24 mouse cellular contexts compared by ENCODE assay signal in the genomic region with DNA sequence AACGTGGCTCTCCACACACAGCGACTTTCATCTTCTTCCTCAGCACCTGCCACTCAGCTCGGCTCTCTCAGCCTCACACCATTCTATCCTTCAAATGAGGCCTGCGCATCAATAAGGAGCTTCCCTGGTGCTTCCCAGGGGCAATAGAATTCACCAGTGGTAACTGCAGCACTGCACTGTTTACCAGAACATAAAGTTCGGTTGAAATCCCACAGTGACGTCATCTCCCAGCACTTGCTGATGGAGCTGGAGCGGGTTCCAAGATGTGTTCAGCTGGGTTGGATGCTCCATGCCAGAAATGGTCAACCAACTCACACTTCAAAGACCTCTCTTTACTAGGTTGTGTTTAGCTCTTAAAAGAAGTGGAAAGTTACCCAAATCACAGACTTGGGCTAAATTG.
DNase-seq lines count a peak whose midpoint lies in the region; ATAC-seq and TF ChIP-seq lines count a peak whose summit lies in the region.
"Had no signal": no experiment of that assay in that cellular context is flagged by ENCODE, and none has a peak within 500 bp of the region (broad histone marks: within the 10 kb centered on the region; RNA-seq: fewer than 3 reads in every experiment).

No protein-coding gene starts in this region.

- H3K9ac ChIP-seq in forebrain, postnatal 0 days = no peak overlapping the region
- H3K9ac ChIP-seq in forebrain, embryonic 12.5 days = no peak overlapping the region
- H3K9ac ChIP-seq in heart, embryonic 12.5 days = no peak overlapping the region
- H3K9ac ChIP-seq in midbrain, embryonic 16.5 days (ENCODE audit: low read depth, low read length) = no peak overlapping the region
- H3K9ac ChIP-seq in midbrain, embryonic 13.5 days (replicated peaks) = no peak overlapping the region
- no peak overlapping the region for H3K9ac ChIP-seq in hindbrain, embryonic 12.5 days
- H3K9ac ChIP-seq: heart, embryonic 15.5 days; limb, embryonic 12.5 days; liver, postnatal 0 days had no signal

- H3K27ac ChIP-seq in forebrain, postnatal 0 days (ENCODE audit: low read depth, low read length) = no peak overlapping the region
- no peak overlapping the region for H3K27ac ChIP-seq in forebrain, embryonic 12.5 days
- no peak overlapping the region for H3K27ac ChIP-seq in heart, embryonic 12.5 days (ENCODE audit: poor library complexity, severe bottlenecking)
- no peak overlapping the region for H3K27ac ChIP-seq in midbrain, embryonic 16.5 days (ENCODE audit: low read length)
- no peak overlapping the region for H3K27ac ChIP-seq in midbrain, embryonic 13.5 days
- no peak overlapping the region for H3K27ac ChIP-seq in hindbrain, embryonic 12.5 days
- H3K27ac ChIP-seq: embryonic facial prominence, embryonic 10.5 days; heart, embryonic 15.5 days; hindbrain, embryonic 10.5 days; hindbrain, postnatal 0 days; limb, embryonic 12.5 days had no signal

- no peak for DNase-seq in forebrain, postnatal 0 days
- DNase-seq in heart, adult 18-20 months = peak; percentile 54 to 67
- DNase-seq in heart, postnatal 14 days = peak; percentile 21 to 26
- DNase-seq: adrenal gland, postnatal 10 days; cerebellum, adult 8-10 months; kidney, postnatal 4 days; layer of hippocampus, adult 9-11 months; liver, postnatal 0 days; lung, postnatal 14 days; thymus, adult 18-20 months; thymus, postnatal 4 days had no signal

- H3K36me3 ChIP-seq in forebrain, postnatal 0 days (ENCODE audit: insufficient read depth) = no peaks in the 10 kb centered on the region
- no peaks in the 10 kb centered on the region for H3K36me3 ChIP-seq in forebrain, embryonic 12.5 days (replicated peaks)
- no peaks in the 10 kb centered on the region for H3K36me3 ChIP-seq in heart, embryonic 12.5 days
- H3K36me3 ChIP-seq in midbrain, embryonic 16.5 days (ENCODE audit: control insufficient read depth, insufficient read depth, low read length) = no peaks in the 10 kb centered on the region
- no peaks in the 10 kb centered on the region for H3K36me3 ChIP-seq in midbrain, embryonic 13.5 days
- H3K36me3 ChIP-seq in hindbrain, embryonic 12.5 days = no peaks in the 10 kb centered on the region
- H3K36me3 ChIP-seq: embryonic facial prominence, embryonic 10.5 days; heart, embryonic 15.5 days; hindbrain, embryonic 10.5 days; limb, embryonic 12.5 days had no signal

- intact Hi-C loops in heart, postnatal 14 days (cut with DNase I) = loop anchor here (10.0 kb wide), 1 partner anchor 254 kb away; no protein-coding TSS in a partner anchor

- H3K9me3 ChIP-seq in forebrain, postnatal 0 days (ENCODE audit: low read length) = no peaks in the 10 kb centered on the region
- no peaks in the 10 kb centered on the region for H3K9me3 ChIP-seq in forebrain, embryonic 12.5 days
- H3K9me3 ChIP-seq in heart, embryonic 12.5 days (replicated peaks) = no peaks in the 10 kb centered on the region
- no peaks in the 10 kb centered on the region for H3K9me3 ChIP-seq in midbrain, embryonic 16.5 days (replicated peaks; ENCODE audit: control insufficient read depth, low read length, poor library complexity, severe bottlenecking)
- H3K9me3 ChIP-seq in midbrain, embryonic 13.5 days = no peaks in the 10 kb centered on the region
- H3K9me3 ChIP-seq in hindbrain, embryonic 12.5 days (replicated peaks) = no peaks in the 10 kb centered on the region
- H3K9me3 ChIP-seq: embryonic facial prominence, embryonic 10.5 days; heart, embryonic 15.5 days; hindbrain, embryonic 10.5 days; limb, embryonic 12.5 days had no signal

- no peak overlapping the region for H3K4me3 ChIP-seq in forebrain, postnatal 0 days (ENCODE audit: low read depth, low read length)
- H3K4me3 ChIP-seq in forebrain, embryonic 12.5 days (replicated peaks) = no peak overlapping the region
- no peak overlapping the region for H3K4me3 ChIP-seq in heart, embryonic 12.5 days
- no peak overlapping the region for H3K4me3 ChIP-seq in midbrain, embryonic 16.5 days (ENCODE audit: low read depth, low read length)
- no peak overlapping the region for H3K4me3 ChIP-seq in midbrain, embryonic 13.5 days (replicated peaks)
- H3K4me3 ChIP-seq in hindbrain, embryonic 12.5 days = no peak overlapping the region
- H3K4me3 ChIP-seq: embryonic facial prominence, embryonic 10.5 days; heart, embryonic 15.5 days; hindbrain, embryonic 10.5 days; limb, embryonic 12.5 days had no signal

- no peak overlapping the region for H3K4me2 ChIP-seq in forebrain, postnatal 0 days (ENCODE audit: low read depth)
- H3K4me2 ChIP-seq in forebrain, embryonic 12.5 days = no peak overlapping the region
- H3K4me2 ChIP-seq in heart, embryonic 12.5 days = no peak overlapping the region
- no peak overlapping the region for H3K4me2 ChIP-seq in midbrain, embryonic 16.5 days (ENCODE audit: low read length)
- no peak overlapping the region for H3K4me2 ChIP-seq in midbrain, embryonic 13.5 days (replicated peaks)
- no peak overlapping the region for H3K4me2 ChIP-seq in hindbrain, embryonic 12.5 days (replicated peaks)
- H3K4me2 ChIP-seq: heart, embryonic 15.5 days; limb, embryonic 12.5 days; liver, embryonic 11.5 days; midbrain, embryonic 11.5 days had no signal

- peak; percentile 27; the same call in 1 of the 2 replicates for ATAC-seq in forebrain, postnatal 0 days
- no peak for ATAC-seq in forebrain, embryonic 12.5 days (ENCODE audit: low FRiP score)
- ATAC-seq in heart, embryonic 12.5 days (ENCODE audit: insufficient number of reproducible peaks, low FRiP score) = no peak
- peak; percentile 14; the same call in 1 of the 2 replicates for ATAC-seq in midbrain, embryonic 16.5 days
- no peak for ATAC-seq in midbrain, embryonic 13.5 days
- ATAC-seq in hindbrain, embryonic 12.5 days (ENCODE audit: low FRiP score) = no peak
- ATAC-seq: hindbrain, postnatal 0 days; intestine, embryonic 16.5 days; liver, postnatal 0 days had no signal

- no peaks in the 10 kb centered on the region for H3K27me3 ChIP-seq in forebrain, postnatal 0 days (ENCODE audit: insufficient read depth, low read length)
- no peaks in the 10 kb centered on the region for H3K27me3 ChIP-seq in forebrain, embryonic 12.5 days
- no peaks in the 10 kb centered on the region for H3K27me3 ChIP-seq in heart, embryonic 12.5 days (replicated peaks)
- H3K27me3 ChIP-seq in midbrain, embryonic 16.5 days (ENCODE audit: control insufficient read depth, insufficient read depth, low read depth, low read length) = no peaks in the 10 kb centered on the region
- no peaks in the 10 kb centered on the region for H3K27me3 ChIP-seq in midbrain, embryonic 13.5 days
- H3K27me3 ChIP-seq in hindbrain, embryonic 12.5 days = no peaks in the 10 kb centered on the region
- H3K27me3 ChIP-seq: heart, embryonic 15.5 days; limb, embryonic 12.5 days had no signal

- no peak for TF ChIP-seq CTCF in forebrain, postnatal 0 days (IDR thresholded peaks at IDR 0.05; ENCODE audit: low read depth)

- H3K4me1 ChIP-seq in forebrain, postnatal 0 days (ENCODE audit: insufficient read depth) = peaks cover 4% of the 10 kb centered on the region; the same call in 1 of the 2 replicates
- H3K4me1 ChIP-seq in forebrain, embryonic 12.5 days = no peaks in the 10 kb centered on the region
- peaks cover 31% of the 10 kb centered on the region for H3K4me1 ChIP-seq in heart, embryonic 12.5 days (replicated peaks)
- no peaks in the 10 kb centered on the region for H3K4me1 ChIP-seq in midbrain, embryonic 16.5 days (ENCODE audit: control insufficient read depth, insufficient read depth, low read length)
- H3K4me1 ChIP-seq in midbrain, embryonic 13.5 days (replicated peaks) = 0 out of 2 replicates have a peak, but pooled peaks cover 2% of the 10 kb centered on the region
- H3K4me1 ChIP-seq in hindbrain, embryonic 12.5 days = peaks cover 2% of the 10 kb centered on the region; the same call in 1 of the 2 replicates

- 72% methylated on average over 7 of the region's 7 CpGs for WGBS in forebrain, postnatal 0 days
- 82% methylated on average over 7 of the region's 7 CpGs for WGBS in forebrain, embryonic 12.5 days
- 84% methylated on average over 7 of the region's 7 CpGs for WGBS in heart, embryonic 12.5 days
- 73% methylated on average over 7 of the region's 7 CpGs for WGBS in midbrain, embryonic 16.5 days
- 73% methylated on average over 7 of the region's 7 CpGs for WGBS in midbrain, embryonic 13.5 days
- WGBS in hindbrain, embryonic 12.5 days = 78% methylated on average over 7 of the region's 7 CpGs

Comparison
In these comparisons a context has a peak if more than half of its experiments do, and no peak if none do; other contexts are left out.
1. ATAC-seq: peak in forebrain, postnatal 0 days (single experiment) and midbrain, embryonic 16.5 days (single experiment); none in forebrain, embryonic 12.5 days (single experiment), heart, embryonic 12.5 days (single experiment), midbrain, embryonic 13.5 days (single experiment) and hindbrain, embryonic 12.5 days (single experiment).